Mouse (Mus musculus): Measurements from ENCODE around the gene Col19a1. TPM values are rescaled to one million over a fixed set of nuclear protein-coding genes. Genes with fewer than 3 reads are reported as not detected.

Col19a1 gene
- polyA plus RNA-seq, 1 experiment, result not detected

GRCm38 (mm10) chr1:24257961-24258360 lies 329.3 kb downstream of the Col19a1 start:
- H3K36me3 ChIP-seq (ENCODE audit: control insufficient read depth, insufficient read depth, low read length, poor library complexity, severe bottlenecking), result no peaks in the 10 kb centered on the region
- H3K9me3 ChIP-seq (replicated peaks; ENCODE audit: control insufficient read depth, insufficient read depth, low read length, poor library complexity, severe bottlenecking), result no peaks in the 10 kb centered on the region
- no peak overlapping the region for H3K27ac ChIP-seq (ENCODE audit: insufficient read depth, low read length)
- no peak overlapping the region for H3K9ac ChIP-seq (ENCODE audit: low read depth, poor library complexity, severe bottlenecking)
- no peaks in the 10 kb centered on the region for H3K4me1 ChIP-seq (ENCODE audit: control insufficient read depth, insufficient read depth, low read length)
- H3K4me3 ChIP-seq (ENCODE audit: low read depth, low read length), result no peak overlapping the region
- TF ChIP-seq EP300 (IDR thresholded peaks at IDR 0.05; ENCODE audit: insufficient read depth, low read depth, low read length), result no peak
- TF ChIP-seq CTCF (IDR thresholded peaks at IDR 0.05; ENCODE audit: low read depth, low read length), result no peak
- TF ChIP-seq POLR2A (IDR thresholded peaks at IDR 0.05; ENCODE audit: insufficient read depth, low read length), result no peak
- no peaks in the 10 kb centered on the region for H3K27me3 ChIP-seq (ENCODE audit: control insufficient read depth, insufficient read depth, low read length, poor library complexity, severe bottlenecking)

- no peaks in the 10 kb centered on the region for H3K27me3 ChIP-seq (ENCODE audit: control insufficient read depth, insufficient read depth, low read length, poor library complexity, severe bottlenecking)
- H3K9ac ChIP-seq (ENCODE audit: low read depth, poor library complexity, severe bottlenecking), result no peak overlapping the region
- H3K9me3 ChIP-seq (replicated peaks; ENCODE audit: control insufficient read depth, insufficient read depth, low read length, poor library complexity, severe bottlenecking), result no peaks in the 10 kb centered on the region
- H3K27ac ChIP-seq (ENCODE audit: insufficient read depth, low read length), result no peak overlapping the region
- H3K4me1 ChIP-seq (ENCODE audit: control insufficient read depth, insufficient read depth, low read length), result no peaks in the 10 kb centered on the region
- no peak overlapping the region for H3K4me3 ChIP-seq (ENCODE audit: low read depth, low read length)
- no peaks in the 10 kb centered on the region for H3K36me3 ChIP-seq (ENCODE audit: control insufficient read depth, insufficient read depth, low read length, poor library complexity, severe bottlenecking)
- TF ChIP-seq POLR2A (IDR thresholded peaks at IDR 0.05; ENCODE audit: insufficient read depth, low read length) (no peak), EP300 (IDR thresholded peaks at IDR 0.05; ENCODE audit: insufficient read depth, low read depth, low read length) (no peak), CTCF (IDR thresholded peaks at IDR 0.05; ENCODE audit: low read depth, low read length) (peak; percentile 20)
Observed at GRCm38 (mm10) chr1:24249105-24249664, 338.1 kb downstream of the Col19a1 start.

- Histone ChIP-seq H3K9ac (ENCODE audit: low read depth, poor library complexity, severe bottlenecking) (no peak overlapping the region), H3K4me1 (ENCODE audit: control insufficient read depth, insufficient read depth, low read length) (no peaks in the 10 kb centered on the region), H3K36me3 (ENCODE audit: control insufficient read depth, insufficient read depth, low read length, poor library complexity, severe bottlenecking) (no peaks in the 10 kb centered on the region), H3K27ac (ENCODE audit: insufficient read depth, low read length) (no peak overlapping the region), H3K4me3 (ENCODE audit: low read depth, low read length) (no peak overlapping the region), H3K27me3 (ENCODE audit: control insufficient read depth, insufficient read depth, low read length, poor library complexity, severe bottlenecking) (no peaks in the 10 kb centered on the region), H3K9me3 (replicated peaks; ENCODE audit: control insufficient read depth, insufficient read depth, low read length, poor library complexity, severe bottlenecking) (no peaks in the 10 kb centered on the region; the same call in 1 of the 2 replicates)
- TF ChIP-seq CTCF (IDR thresholded peaks at IDR 0.05; ENCODE audit: low read depth, low read length) (no peak), POLR2A (IDR thresholded peaks at IDR 0.05; ENCODE audit: insufficient read depth, low read length) (no peak), EP300 (IDR thresholded peaks at IDR 0.05; ENCODE audit: insufficient read depth, low read depth, low read length) (no peak)
Observed at GRCm38 (mm10) chr1:24248294-24249104, 338.8 kb downstream of the Col19a1 start.

GRCm38 (mm10) chr1:24245700-24246375 lies 341.4 kb downstream of the Col19a1 start:
- TF ChIP-seq POLR2A (IDR thresholded peaks at IDR 0.05; ENCODE audit: insufficient read depth, low read length) (no peak), EP300 (IDR thresholded peaks at IDR 0.05; ENCODE audit: insufficient read depth, low read depth, low read length) (no peak), CTCF (IDR thresholded peaks at IDR 0.05; ENCODE audit: low read depth, low read length) (no peak)
- Histone ChIP-seq H3K9me3 (replicated peaks; ENCODE audit: control insufficient read depth, insufficient read depth, low read length, poor library complexity, severe bottlenecking) (no peaks in the 10 kb centered on the region; the same call in 1 of the 2 replicates), H3K4me3 (ENCODE audit: low read depth, low read length) (no peak overlapping the region), H3K36me3 (ENCODE audit: control insufficient read depth, insufficient read depth, low read length, poor library complexity, severe bottlenecking) (no peaks in the 10 kb centered on the region), H3K27me3 (ENCODE audit: control insufficient read depth, insufficient read depth, low read length, poor library complexity, severe bottlenecking) (no peaks in the 10 kb centered on the region), H3K27ac (ENCODE audit: insufficient read depth, low read length) (no peak overlapping the region), H3K9ac (ENCODE audit: low read depth, poor library complexity, severe bottlenecking) (no peak overlapping the region; the same call in 1 of the 2 replicates), H3K4me1 (ENCODE audit: control insufficient read depth, insufficient read depth, low read length) (no peaks in the 10 kb centered on the region)

- TF ChIP-seq POLR2A (IDR thresholded peaks at IDR 0.05; ENCODE audit: insufficient read depth, low read length) (no peak), EP300 (IDR thresholded peaks at IDR 0.05; ENCODE audit: insufficient read depth, low read depth, low read length) (no peak), CTCF (IDR thresholded peaks at IDR 0.05; ENCODE audit: low read depth, low read length) (no peak)
- Histone ChIP-seq H3K27ac (ENCODE audit: insufficient read depth, low read length) (no peak overlapping the region), H3K27me3 (ENCODE audit: control insufficient read depth, insufficient read depth, low read length, poor library complexity, severe bottlenecking) (no peaks in the 10 kb centered on the region), H3K36me3 (ENCODE audit: control insufficient read depth, insufficient read depth, low read length, poor library complexity, severe bottlenecking) (no peaks in the 10 kb centered on the region), H3K9ac (ENCODE audit: low read depth, poor library complexity, severe bottlenecking) (no peak overlapping the region), H3K4me3 (ENCODE audit: low read depth, low read length) (no peak overlapping the region), H3K4me1 (ENCODE audit: control insufficient read depth, insufficient read depth, low read length) (no peaks in the 10 kb centered on the region), H3K9me3 (replicated peaks; ENCODE audit: control insufficient read depth, insufficient read depth, low read length, poor library complexity, severe bottlenecking) (no peaks in the 10 kb centered on the region; the same call in 1 of the 2 replicates)
Observed at GRCm38 (mm10) chr1:24244931-24245330, 342.3 kb downstream of the Col19a1 start.
